Mouse (Mus musculus): ENCODE data around the gene Mlycd.

DNA sequence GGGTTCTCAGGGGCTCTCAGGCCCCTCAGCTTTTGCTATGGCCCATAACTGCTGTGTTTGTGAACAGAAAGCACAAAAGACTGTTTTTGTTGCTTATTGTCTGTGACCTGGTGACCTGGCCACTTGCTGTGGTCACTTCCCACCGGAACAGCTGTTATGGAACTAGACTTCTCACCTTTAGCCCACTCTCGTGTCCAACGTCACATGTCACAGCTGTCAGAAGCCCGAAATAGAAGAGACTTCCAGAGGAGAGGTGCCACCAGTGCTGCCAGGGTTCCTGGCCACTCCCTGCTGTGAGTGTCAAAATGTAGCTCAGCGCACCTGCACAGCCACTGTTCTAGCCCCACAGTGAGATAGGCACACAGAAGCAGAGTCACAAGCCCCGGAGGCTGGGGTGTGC is 4.6 kb downstream of the Mlycd start:
- TF ChIP-seq CHD2 (IDR thresholded peaks at IDR 0.05; ENCODE audit: low read depth, low read length) (no peak), HCFC1 (IDR thresholded peaks at IDR 0.05; ENCODE audit: borderline replicate concordance, insufficient read depth, low read length) (no peak), ZNF384 (IDR thresholded peaks at IDR 0.05; ENCODE audit: low read depth, low read length) (no peak), MAFK (IDR thresholded peaks at IDR 0.05; ENCODE audit: insufficient read depth, low read depth, low read length) (no peak), ZC3H11A (IDR thresholded peaks at IDR 0.05; ENCODE audit: borderline replicate concordance, low read depth, low read length) (no peak)
